Mouse (Mus musculus) ovary, postnatal 14 days (tissue): ENCODE results near the gene Myl6b.
"Not testable (repeated sequence)": the region's sequence is repeated elsewhere in the genome, so short reads cannot be mapped to it uniquely, and the experiment has no call there.

Experiments used
- DNase-seq: peaks from one replicate; pipeline ENCODE4 v3.0.0; 2022; ENCODE audit warnings: low spot score

Myl6b gene

DNA sequence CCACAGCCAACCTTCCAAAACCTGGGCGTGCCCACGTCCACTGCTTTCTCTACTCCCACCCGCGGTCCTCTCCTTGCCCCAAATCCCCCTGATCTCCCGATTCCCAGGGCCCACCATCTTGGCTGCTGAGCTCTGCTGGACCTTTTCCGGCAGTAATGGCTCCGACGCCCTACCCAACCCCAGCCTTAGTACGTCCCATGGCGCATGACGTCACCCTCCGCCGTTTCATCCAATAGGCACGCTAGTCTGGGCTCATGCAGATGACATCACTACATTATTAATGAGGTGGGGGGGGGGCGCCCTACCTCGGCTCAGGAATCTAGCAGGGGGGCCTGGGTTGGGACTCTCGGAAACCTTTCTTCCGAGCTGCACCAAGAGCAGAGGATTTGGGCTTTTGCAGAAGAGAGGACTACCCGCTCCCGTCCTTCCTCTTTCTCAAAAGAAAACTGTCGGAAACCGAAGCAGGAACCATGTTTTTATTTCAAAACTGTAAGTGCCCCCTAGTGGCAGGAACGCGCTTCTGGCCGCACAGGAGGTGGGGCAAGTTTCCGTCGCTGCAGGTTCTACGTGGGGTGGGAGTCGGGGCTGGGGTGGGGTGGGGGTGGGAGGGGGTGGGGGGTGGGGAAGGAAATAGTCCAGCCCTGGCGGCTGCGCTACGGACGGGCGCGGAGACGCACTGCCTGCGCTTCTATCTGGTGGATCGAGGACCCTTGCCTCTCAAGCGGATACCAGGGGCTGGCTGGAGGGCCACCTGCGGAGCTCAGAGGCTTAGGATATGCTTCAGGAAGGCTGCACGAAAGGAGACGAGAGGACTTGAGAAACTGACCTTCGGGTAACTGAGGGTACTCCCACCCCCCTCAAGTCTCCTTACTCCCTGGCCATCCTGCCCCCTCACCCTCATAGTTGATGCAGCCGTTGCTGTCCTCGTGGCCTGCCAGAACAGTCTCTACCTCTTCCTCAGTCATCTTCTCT, 4.5 kb downstream of the Myl6b start, which contains the start of gene Myl6:
Myl6 (minus strand) TSS at position 451 of the 972 bp plus-strand sequence.
- peak; percentile 97 for DNase-seq

DNA sequence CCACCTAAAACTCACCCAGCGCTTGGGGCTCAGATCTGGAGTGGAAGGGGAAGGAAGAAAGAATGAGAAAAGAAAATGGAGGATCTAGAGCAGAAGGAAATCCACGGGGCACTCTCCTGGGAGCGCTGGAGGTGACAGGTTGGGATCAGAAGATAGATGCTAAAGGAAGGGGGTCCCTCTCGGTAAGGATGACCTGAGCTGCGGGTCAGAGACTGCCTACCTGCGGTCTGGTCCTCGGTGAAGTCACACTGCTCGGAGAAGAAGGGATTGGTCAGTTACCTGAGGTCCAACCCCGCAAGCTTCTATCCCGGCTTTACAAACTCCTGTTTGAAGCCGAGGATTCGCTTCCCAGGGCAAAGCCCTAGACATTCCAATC, 5.2 kb downstream of the Myl6b start:
- DNase-seq: peak; percentile 44

DNA sequence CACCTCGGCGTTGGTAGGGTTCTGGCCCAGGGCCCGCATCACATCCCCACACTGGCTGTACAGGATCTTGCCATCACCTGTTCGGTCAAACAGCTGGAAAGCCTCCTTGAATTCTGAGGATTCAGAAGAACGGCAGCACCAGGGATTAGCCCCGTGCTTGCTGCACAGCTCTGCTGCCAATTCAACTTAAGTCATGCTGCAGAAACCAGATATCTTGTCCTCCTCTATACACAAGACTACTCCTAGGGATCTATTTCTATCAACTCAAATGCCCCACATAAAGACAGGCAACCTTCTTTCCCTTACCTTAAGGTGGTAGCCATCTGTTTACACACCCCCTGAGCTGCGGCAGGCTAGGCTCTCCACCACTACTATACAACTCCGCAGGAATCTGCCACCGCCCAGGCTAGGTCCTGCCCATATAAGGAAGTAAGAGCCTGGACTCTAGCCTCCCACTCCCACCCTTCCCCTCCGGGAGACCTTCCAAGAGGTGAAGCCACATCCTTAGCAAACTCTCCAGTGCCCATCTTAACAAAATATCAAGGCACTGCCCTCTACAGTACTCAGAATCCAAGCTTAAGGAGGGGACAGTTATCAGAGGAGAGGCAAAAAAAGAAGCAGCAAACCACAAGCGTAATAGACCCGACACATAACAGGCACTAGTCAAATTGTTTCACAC, 5.7 kb downstream of the Myl6b start:
- DNase-seq: peak; percentile 63

DNA sequence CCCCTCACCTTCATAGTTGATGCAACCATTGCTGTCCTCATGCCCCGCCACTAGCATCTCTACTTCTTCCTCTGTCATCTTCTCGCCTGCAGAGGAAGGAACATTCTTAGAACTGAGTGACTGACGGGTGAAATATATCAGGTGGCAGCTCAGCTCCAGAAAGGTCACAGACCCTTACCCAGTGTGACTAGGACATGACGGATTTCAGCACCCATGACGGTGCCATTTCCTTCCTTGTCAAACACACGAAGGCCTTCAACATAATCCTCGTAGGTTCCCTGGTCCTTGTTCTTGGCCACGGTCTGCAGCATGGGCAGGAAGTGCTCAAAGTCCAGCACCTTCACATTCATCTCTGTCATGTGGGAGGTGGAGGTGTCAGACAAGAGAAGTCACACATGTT, 6.4 kb downstream of the Myl6b start:
- DNase-seq: not testable (repeated sequence)

DNA sequence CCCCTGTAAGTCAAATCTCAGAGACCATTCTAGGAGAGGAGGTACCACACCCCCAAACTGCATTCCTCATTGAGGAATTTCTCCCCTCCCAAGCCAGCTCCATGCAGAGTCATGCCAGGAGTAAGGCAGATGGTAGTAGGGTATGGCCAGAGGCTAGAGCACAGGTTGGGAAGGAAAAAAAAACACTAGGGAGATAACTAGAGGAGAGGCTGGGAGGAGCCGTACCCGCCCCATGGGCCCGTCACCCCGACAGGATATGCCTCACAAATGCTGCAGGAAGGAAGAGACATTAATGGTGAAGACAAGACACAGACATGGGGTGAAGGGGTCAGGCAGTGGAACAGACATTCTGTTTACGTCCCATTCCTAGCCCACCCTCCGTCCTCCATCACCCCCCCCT, 7.0 kb downstream of the Myl6b start:
- DNase-seq: no peak

DNA sequence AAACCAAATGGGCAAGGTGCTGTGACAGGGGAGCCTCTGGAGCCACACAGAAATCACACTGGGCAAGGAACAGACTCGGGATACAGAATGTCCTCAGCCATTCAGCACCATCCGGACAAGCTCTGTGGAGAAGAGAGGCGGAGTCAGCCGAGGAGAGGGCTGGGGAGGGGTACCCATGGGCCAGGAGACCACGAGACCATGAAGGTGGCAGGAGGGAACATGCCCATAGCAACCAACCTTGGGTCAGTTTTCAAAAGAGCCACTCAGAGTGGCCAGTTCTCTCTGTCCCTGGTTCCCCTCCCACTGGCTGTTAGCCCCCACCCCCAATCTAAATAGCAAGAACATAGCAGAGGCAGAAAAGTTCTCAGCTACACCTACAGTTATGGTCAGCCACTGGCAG, 7.6 kb downstream of the Myl6b start:
- DNase-seq: no peak

DNA sequence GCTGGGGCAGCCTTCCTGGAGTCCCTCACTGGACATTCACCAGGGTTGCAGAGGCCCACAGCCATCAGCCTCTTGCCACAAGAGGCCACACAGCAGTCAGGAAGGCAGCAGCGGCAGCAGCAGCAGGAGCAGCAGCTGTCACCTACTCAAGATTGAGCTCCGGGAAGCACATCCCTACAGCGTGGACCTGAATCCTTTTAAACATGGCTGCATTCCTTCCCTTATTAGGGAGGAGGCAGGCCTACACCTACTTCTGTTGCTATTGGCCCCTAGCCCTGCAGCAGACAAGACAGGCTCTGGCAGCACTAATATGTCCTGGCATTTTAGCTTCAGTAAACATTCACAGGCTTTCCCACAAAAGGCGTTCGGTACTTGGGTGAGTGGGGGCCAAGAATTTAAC, 8.3 kb downstream of the Myl6b start:
- no peak for DNase-seq

DNA sequence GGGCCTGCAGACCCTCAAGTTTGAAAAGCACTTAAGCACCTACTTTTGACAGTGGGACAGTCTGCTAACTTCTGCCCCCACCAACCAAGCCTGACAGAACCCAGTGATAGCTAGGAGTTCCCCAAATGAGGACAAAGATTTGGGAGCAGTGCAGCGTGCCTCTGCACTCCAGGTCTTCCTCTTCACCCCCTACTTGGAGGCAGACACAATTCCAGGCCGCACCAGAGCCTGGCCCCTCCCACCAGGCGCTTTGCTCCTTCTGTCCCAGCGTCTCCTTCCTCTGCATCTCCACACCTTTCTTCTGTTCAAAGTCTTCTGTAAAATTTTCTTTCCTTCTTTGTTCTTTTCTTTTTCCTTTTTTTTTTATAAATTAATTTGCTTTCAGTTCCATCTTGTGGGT, 8.7 kb downstream of the Myl6b start:
- no peak for DNase-seq

DNA sequence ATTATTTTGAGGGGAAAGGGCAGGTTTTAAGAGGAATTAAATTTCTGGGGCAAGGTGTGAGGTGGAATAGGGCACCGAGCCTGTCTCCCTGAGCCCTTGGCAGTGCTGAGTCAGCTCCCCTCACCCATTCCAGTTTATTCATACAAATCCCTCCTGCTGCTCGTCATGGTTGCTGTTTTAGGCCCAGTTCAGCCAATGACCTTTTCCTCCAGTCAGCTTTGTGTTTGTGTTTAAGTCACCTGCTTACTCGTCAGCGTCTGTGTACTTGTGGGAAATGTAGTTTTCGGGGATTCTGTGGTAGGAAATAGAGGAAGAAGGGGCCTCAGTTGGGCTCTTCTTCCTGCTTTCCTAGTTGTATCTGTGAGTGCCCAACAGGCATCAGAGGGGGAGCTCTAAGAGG, 9.1 kb downstream of the Myl6b start:
- no peak for DNase-seq

DNA sequence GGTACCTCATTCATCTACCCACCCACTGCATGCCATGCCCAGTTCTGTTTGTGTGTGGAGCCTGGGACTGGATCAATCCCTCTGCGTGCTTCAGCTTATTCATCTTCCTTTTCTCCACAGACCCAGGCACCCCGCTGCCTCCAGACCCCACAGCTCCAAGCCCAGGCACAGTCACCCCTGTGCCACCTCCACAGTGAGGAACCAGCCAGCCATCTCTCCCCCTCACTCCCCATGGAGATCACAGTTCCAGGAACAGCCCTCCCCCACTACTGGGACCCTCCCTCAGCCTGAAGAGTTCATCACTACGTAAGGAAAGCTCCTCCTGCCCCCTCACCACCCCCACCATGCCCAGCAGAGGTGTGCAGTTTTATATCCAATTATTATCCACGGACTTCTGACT, 9.7 kb downstream of the Myl6b start:
- DNase-seq: no peak

DNA sequence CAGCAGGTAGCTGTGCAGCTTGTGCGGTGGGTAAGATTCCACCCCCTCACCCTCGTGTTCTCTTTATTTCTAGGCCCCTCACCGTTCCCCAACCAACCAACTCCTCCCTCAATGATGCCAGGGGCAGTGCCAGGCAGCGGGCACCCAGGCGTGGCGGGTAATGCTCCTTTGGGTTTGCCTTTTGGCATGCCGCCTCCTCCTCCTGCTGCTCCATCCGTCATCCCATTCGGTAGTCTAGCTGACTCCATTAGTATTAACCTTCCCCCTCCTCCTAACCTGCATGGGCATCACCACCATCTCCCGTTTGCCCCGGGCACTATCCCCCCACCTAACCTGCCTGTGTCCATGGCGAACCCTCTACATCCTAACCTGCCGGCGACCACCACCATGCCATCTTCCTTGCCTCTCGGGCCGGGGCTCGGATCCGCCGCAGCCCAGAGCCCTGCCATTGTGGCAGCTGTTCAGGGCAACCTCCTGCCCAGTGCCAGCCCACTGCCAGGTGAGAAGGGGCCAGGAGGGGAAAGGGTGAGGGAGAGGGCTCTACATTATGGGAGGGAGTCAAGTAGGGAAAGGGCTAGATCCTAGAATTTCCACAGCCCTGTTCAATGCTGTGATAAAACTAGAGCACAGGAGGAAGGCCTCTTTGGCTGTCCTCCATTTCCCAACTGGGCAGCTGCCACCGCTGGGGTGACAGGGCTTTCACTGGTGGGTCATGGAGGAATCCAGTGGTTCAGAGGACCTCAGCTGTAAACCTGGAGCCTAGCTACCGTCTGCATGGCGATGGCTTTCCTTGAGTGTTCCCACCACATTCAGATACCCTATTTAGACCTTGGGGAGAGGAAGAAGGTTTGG, 10.4 kb downstream of the Myl6b start:
- no peak for DNase-seq

DNA sequence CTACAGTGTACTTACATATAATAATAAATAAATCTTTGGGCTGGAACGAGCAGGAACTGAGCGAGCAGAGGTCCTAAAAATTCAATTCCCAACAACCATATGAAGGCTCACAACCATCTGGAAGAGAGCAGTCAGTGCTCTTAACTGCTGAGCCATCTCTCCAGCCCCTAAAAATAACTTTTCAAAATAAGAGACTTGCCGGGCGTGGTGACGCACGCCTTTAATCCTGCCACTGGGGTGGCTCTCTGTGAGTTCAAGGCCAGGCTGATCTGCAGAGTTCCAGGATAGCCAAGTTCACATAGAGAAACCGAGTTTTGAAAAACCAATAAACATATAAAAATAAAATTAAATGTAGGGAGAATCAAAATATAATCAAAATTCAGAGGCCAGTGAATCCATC, 12.1 kb downstream of the Myl6b start:
- DNase-seq: no peak

DNA sequence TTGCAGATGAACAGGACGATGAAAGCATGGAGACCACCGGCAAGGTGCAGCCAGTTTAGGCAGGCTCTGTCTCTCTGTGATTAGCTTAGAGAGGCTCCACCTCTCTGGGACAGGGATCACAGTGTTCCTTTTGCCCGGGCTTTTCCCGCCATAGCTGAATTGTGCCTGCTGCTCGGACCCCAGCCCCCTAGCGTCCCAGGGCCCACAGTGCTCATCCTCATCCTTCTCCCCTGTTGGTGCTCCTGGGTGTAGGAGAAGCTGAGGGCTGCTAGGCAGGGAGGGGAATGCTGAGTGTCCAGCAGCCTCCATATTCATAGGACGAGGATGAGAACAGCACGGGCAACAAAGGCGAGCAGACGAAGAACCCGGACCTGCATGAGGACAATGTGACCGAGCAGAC, 24.1 kb downstream of the Myl6b start:
- DNase-seq: no peak

DNA sequence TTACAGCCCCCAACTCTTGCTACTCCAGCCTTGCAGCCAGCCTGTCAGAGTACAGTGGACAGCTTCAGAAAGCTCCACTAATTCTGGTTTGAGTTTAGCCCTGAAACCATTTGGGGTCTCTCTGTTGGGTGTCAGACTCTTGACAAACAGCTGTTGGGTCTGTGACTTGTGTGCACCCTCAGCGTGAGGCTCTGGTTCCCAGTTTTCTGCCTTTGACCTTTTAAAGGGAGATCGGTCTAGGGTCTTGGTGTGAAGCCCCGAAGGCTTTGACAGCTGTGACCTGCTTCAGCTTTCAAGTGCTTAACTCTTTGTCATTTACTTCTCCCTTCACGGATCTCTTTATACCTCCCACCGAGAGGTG, 38.2 kb downstream of the Myl6b start:
- no peak for DNase-seq

DNA sequence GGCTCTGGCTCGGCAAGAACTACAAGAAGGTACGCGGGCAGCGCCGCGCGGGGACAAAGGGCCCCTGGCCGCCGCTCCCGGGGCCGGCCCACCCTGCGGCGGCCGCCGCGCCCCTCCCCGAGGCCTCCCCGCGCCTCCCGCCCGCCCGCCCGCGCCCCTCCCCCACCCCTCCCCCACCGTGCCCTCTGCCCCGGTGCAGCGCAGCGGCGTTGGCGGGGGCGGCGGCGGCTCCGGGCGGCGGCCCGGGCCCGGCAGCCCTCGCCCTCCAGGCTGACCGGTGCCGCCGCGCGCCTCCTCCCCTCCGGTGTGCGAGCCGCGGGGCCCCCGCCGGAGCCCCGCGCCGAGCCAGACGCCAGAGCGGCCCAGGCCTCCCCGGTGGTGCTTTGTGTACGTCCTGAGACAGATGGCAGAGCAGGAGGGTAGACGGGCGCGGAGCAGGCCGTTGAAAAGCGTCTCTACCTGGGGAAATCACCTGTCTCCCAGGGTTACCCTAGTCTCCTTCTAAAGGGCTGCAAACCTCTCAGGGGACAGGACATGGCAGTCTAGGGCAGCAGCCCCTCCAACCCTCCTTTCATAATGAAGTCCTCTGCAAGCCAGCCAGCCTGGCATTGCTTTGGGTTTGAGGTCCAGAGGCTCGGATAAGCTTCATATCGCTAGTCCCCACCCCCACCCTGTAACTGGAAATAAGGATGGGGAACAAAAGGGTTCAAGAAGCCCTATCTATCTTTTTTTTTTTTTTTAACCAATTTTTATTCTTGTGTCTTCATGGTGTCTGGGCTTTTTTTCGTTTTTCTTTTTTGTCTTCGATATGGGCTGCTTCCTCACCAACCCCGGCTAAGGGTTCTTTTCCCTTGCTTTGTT, 38.8 kb downstream of the Myl6b start:
- peak; percentile 31 for DNase-seq

DNA sequence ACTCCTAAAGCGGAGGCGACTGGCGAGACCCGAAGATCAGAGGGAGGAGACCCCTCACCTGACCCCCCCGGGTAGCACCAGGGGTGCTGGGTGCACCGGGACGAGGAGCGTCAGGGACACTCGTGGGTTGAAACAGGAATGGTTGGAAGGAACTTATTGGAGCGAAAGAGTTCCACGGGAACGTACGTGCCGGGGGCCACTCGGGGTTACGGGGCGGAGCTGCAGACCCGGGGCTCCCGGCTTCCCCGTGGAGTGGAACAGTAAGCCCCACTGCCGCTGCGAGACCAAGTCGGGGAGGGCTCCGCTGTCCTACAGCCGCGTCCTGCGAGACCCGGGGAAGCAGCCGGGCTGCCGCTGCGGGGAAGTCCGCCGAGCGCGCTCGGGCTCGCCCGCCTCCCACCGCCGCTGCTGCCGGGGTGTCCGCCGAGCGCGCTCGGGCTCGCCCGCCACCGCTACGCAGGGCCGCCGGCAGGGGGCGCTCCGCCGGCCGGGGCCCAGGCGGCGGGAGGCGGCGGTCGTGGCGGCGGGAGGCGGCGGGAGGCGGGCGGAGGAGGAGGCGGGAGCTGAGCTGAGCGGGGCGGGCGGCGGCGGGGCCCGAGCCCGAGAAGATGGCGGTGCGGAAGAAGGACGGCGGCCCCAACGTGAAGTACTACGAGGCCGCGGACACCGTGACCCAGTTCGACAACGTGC, 39.6 kb downstream of the Myl6b start, which contains the start of gene Smarcc2:
Smarcc2 (plus strand) TSS at position 530 of the 690 bp plus-strand sequence.
- peak; percentile 80 for DNase-seq

DNA sequence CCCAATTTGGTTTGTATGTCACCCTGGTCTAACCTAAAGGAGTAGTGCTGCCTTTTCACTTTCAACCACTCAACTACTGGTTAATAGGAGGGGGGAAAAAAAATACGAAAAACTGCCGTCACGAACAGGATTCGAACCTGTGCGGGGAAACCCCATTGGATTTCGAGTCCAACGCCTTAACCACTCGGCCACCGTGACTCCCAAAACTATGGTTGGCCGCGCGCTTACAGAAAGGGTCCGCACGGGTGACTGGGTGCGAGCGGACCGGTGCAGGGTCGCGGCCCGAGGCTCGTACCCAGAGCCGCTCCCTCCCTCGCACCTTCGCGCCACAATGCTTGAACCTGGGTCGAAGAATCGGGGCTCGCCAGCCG, 40.2 kb downstream of the Myl6b start:
- peak; percentile 98 for DNase-seq

DNA sequence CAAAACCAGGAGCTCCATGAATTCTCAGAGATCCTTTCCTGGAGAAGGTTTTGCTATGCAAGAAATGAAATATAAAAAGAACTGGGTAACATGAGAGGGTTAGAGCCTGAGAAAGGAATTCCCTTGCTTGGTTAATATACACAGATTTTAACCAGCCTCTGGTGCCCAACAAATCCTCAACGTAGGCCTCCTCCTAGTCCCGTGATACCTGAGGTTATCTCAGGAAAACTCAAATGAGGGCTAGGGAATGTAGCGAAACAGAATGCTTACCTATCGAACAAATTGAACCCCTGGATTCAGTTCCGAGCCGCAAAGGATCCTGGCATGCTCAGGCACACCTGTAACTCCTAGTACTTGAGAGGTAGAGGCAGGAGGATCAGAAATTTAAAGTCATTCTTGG, 40.8 kb downstream of the Myl6b start:
- DNase-seq: no peak

DNA sequence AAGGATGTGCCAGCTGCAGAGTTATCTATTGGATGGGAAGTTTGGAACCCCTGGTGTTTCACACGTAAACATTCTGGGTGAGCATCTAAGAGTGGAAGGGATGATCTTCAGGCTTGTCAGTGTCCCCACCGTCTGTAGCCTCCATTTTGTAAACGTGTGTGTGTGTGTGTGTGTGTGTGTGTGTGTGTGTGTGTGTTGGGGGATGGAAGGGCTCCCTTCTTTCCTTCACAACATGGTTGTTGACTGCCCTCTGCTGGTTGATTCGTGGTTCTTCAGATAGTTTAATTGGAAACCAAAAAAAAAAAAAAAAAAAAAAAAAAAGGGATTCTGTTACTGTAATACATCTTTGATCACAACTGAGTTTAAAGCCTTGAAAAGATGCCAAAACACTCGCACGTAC, 43.2 kb downstream of the Myl6b start:
- DNase-seq: peak; percentile 66

DNA sequence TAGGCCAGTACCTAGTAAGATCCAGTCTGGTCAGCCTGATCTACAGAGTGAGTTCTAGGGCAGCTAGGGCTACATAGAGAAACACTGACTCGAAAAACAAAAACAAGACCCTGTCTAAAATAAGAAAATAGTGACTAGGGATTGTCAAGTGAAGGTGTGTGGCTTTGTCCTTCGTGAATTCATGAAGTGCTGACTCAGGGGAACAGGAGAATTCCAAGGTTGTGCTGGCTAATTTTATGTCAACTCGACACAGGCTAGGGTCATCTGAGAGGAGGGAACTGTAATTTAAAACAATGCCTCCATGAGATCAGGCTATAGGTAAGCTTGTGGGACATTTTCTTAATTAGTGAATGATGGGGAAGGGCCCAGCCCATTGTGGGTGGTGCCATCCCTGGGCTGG, 44.0 kb downstream of the Myl6b start:
- no peak for DNase-seq

DNA sequence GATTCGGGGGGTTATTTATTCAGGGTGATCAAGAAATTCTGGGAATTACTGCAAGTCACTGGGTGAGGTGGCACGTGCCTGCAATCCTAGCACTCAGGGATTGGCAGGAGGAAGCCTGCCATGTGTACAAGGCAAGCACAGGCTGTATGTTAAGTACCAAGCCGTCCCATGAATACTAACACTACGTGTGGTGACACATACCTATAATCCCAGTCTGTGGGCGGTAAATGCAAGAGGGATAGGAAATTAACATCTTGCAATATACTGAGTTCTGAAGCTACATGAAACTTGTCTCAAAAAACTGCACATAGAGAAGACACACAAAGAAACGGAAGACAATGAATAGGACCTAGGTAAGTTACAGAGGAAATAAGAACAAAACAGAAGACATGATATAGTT, 47.5 kb downstream of the Myl6b start:
- DNase-seq: no peak
